Mouse (Mus musculus): Measurements from ENCODE around the gene Zdhhc11.
A peak's percentile ranks its signal among the peaks of the same experiment; 100 is the strongest.

The Zdhhc11 gene

GRCm38 (mm10) chr13:73963551-73963950 lies at the start of gene Zdhhc11:
Gene Zdhhc11 (plus strand): TSS chr13:73963851.
- DNase-seq (ENCODE audit: low read depth): no peak

- DNase-seq (ENCODE audit: low read depth): no peak
These were observed 31.4 kb upstream of the Zdhhc11 start for GRCm38 (mm10) chr13:73932201-73932600.

GRCm38 (mm10) chr13:73936938-73937320 lies 26.7 kb upstream of the Zdhhc11 start:
- no peak for DNase-seq (ENCODE audit: low read depth)

GRCm38 (mm10) chr13:73937321-73938176 lies 26.1 kb upstream of the Zdhhc11 start, which contains the start of the genes Trip13 and Brd9:
Gene Trip13 (minus strand): TSS chr13:73937784.
Gene Brd9 (plus strand): TSS chr13:73937811.
- peak; percentile 79 for DNase-seq (ENCODE audit: low read depth)

GRCm38 (mm10) chr13:73938177-73938560 lies 25.5 kb upstream of the Zdhhc11 start:
- DNase-seq (ENCODE audit: low read depth): no peak

- DNase-seq (ENCODE audit: low read depth): no peak
These were observed 24.6 kb upstream of the Zdhhc11 start for GRCm38 (mm10) chr13:73939101-73939500.

- DNase-seq (ENCODE audit: low read depth): no peak
These were observed 19.0 kb upstream of the Zdhhc11 start for GRCm38 (mm10) chr13:73944606-73945005.

- DNase-seq (ENCODE audit: low read depth): no peak
These were observed 10.0 kb upstream of the Zdhhc11 start for GRCm38 (mm10) chr13:73953551-73954130.

GRCm38 (mm10) chr13:73954666-73955065 lies 9.0 kb upstream of the Zdhhc11 start:
- DNase-seq (ENCODE audit: low read depth): no peak

GRCm38 (mm10) chr13:73955531-73955930 lies 8.1 kb upstream of the Zdhhc11 start:
- DNase-seq (ENCODE audit: low read depth): no peak

- DNase-seq (ENCODE audit: low read depth): no peak
These were observed 3.5 kb upstream of the Zdhhc11 start for GRCm38 (mm10) chr13:73960117-73960652.

GRCm38 (mm10) chr13:73961177-73961576 lies 2.5 kb upstream of the Zdhhc11 start:
- no peak for DNase-seq (ENCODE audit: low read depth)

- DNase-seq (ENCODE audit: low read depth): peak; percentile 32
These were observed 7.1 kb downstream of the Zdhhc11 start for GRCm38 (mm10) chr13:73970545-73971448.

GRCm38 (mm10) chr13:73974523-73974922 lies 10.9 kb downstream of the Zdhhc11 start:
- DNase-seq (ENCODE audit: low read depth): no peak

GRCm38 (mm10) chr13:73976935-73977334 lies 13.3 kb downstream of the Zdhhc11 start:
- no peak for DNase-seq (ENCODE audit: low read depth)

GRCm38 (mm10) chr13:73990325-73990724 lies 26.7 kb downstream of the Zdhhc11 start:
- DNase-seq (ENCODE audit: low read depth): no peak

GRCm38 (mm10) chr13:73990761-73991160 lies 27.1 kb downstream of the Zdhhc11 start:
- DNase-seq (ENCODE audit: low read depth): no peak

GRCm38 (mm10) chr13:73991267-73991666 lies 27.6 kb downstream of the Zdhhc11 start:
- no peak for DNase-seq (ENCODE audit: low read depth)

- no peak for DNase-seq (ENCODE audit: low read depth)
These were observed 32.8 kb downstream of the Zdhhc11 start for GRCm38 (mm10) chr13:73996456-73996855.

GRCm38 (mm10) chr13:74000519-74000918 lies 36.9 kb downstream of the Zdhhc11 start:
- DNase-seq (ENCODE audit: low read depth): no peak

- no peak for DNase-seq (ENCODE audit: low read depth)
These were observed 37.3 kb downstream of the Zdhhc11 start for GRCm38 (mm10) chr13:74000961-74001360.

- DNase-seq (ENCODE audit: low read depth): no peak
These were observed 37.8 kb downstream of the Zdhhc11 start for GRCm38 (mm10) chr13:74001492-74001891.

Measured in c-Kit-positive CD71-negative TER-119-negative erythroid progenitor cells, embryonic 14.5 days (primary cell).